Comparison of ENCODE assay signal across 19 mouse cellular contexts in the genomic region with DNA sequence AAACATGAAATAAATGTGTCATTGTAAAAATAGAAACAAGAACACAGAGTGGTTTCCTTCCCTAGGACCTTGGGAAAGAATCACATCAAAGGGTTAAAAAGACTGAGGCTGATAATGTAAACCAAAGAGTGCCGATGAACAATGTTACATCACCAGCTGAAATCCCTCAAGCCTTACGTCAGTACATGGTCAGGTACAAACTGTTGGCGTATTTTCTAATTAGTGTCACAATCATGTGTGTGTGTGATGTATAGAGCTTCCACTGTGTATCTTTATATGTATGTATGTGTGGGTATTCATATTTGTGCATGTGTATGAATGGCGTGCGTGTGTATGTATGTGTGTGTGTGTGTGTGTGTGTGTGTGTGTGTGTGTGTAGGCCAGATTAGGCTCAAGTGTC. TPM values are rescaled to one million over a fixed set of nuclear protein-coding genes. Genes with fewer than 3 reads are reported as not detected.
DNase-seq lines count a peak whose midpoint lies in the region; ATAC-seq and TF ChIP-seq lines count a peak whose summit lies in the region.
"Had no signal": no experiment of that assay in that cellular context is flagged by ENCODE, and none has a peak within 500 bp of the region (broad histone marks: within the 10 kb centered on the region; RNA-seq: fewer than 3 reads in every experiment).

No protein-coding gene starts in this region.

- ATAC-seq in granulocyte monocyte progenitor cell, adult 5-6 weeks (replicated peaks; ENCODE audit: poor library complexity, severe bottlenecking), result peak; percentile 59
- ATAC-seq in megakaryocyte progenitor cell, adult 5-6 weeks (replicated peaks; ENCODE audit: poor library complexity), result peak; percentile 64
- no peak for ATAC-seq in lung, postnatal 0 days
- ATAC-seq: activated CD4-positive, CD25-positive, alpha-beta regulatory T cell, adult 4 months; CD4-positive, CD25-positive, alpha-beta regulatory T cell, adult 4 months; Patski had no signal

- H3K9ac ChIP-seq in lung, postnatal 0 days (replicated peaks; ENCODE audit: low read depth), result no peak overlapping the region

- TF ChIP-seq CTCF in lung, postnatal 0 days (IDR thresholded peaks at IDR 0.05), result no peak
- no peak for TF ChIP-seq CTCF in layer of hippocampus, adult 2 months (conservative IDR thresholded peaks at IDR 0.05)

- no peaks in the 10 kb centered on the region for H3K4me1 ChIP-seq in lung, postnatal 0 days (ENCODE audit: insufficient read depth, low read depth, low read length)

- H3K27me3 ChIP-seq in lung, postnatal 0 days (replicated peaks; ENCODE audit: insufficient read depth, low read length), result no peaks in the 10 kb centered on the region
- H3K27me3 ChIP-seq: CH12.LX, Patski had no signal

- no peaks in the 10 kb centered on the region for H3K9me3 ChIP-seq in lung, postnatal 0 days (ENCODE audit: low read length)
- H3K9me3 ChIP-seq: G1E had no signal

- H3K27ac ChIP-seq in lung, postnatal 0 days (ENCODE audit: low read length), result no peak overlapping the region
- no peak overlapping the region for H3K27ac ChIP-seq in layer of hippocampus, adult 2 months

- no peak for DNase-seq in lung, postnatal 0 days (ENCODE audit: low spot score)
- DNase-seq in layer of hippocampus, adult 2 months (ENCODE audit: low spot score in 2 of 2), result no peak
- DNase-seq: adrenal gland, adult 2 months; adrenal gland, adult 8-10 months; adrenal gland, postnatal 10 days; adrenal gland, postnatal 14 days; adrenal gland, postnatal 25 days; adrenal gland, postnatal 36 days; B cell, adult 2 months; cerebellum, adult 11 months; cerebellum, adult 11-12 months; cerebellum, adult 18-20 months had no signal

- H3K4me2 ChIP-seq in lung, postnatal 0 days (replicated peaks; ENCODE audit: low read depth, low read length), result no peak overlapping the region

- H3K36me3 ChIP-seq in lung, postnatal 0 days (ENCODE audit: insufficient read depth, low read length), result no peaks in the 10 kb centered on the region
- H3K36me3 ChIP-seq: G1E had no signal

- 50% methylated on average over 5 of the region's 5 CpGs for WGBS in lung, postnatal 0 days

- TF ChIP-seq EP300 in lung, postnatal 0 days (IDR thresholded peaks at IDR 0.05), result no peak

- no peak overlapping the region for H3K4me3 ChIP-seq in lung, postnatal 0 days (ENCODE audit: low read depth, low read length)
- no peak overlapping the region for H3K4me3 ChIP-seq in layer of hippocampus, adult 2 months

RNA-seq across cellular contexts. Expression of a gene that starts 22.8 kb away (rescaled TPM):
- total RNA-seq in granulocyte monocyte progenitor cell, adult 5-6 weeks (2014; fragmentation: Nextera tagmentation), result 86.0 and 109 TPM in 2 replicates
- total RNA-seq in granulocyte monocyte progenitor cell, adult 5-6 weeks (2017), result 109 and 119 TPM in 2 replicates
- total RNA-seq in megakaryocyte progenitor cell, adult 5-6 weeks (2015), result 99.4 and 117 TPM in 2 replicates
- total RNA-seq in megakaryocyte progenitor cell, adult 5-6 weeks (2017), result 139 and 140 TPM in 2 replicates
- polyA plus RNA-seq in lung, postnatal 0 days (2015; fragmentation: Nextera tagmentation; extraction: Ambion mirVana), result 110 and 140 TPM in 2 replicates
- 10 to 100 TPM; 49.3 to 55.9 TPM for total RNA-seq in layer of hippocampus, adult 2 months (2021)

RNA-seq across cellular contexts. Expression of a gene that starts 26.9 kb away (rescaled TPM):
- total RNA-seq in granulocyte monocyte progenitor cell, adult 5-6 weeks (2014; fragmentation: Nextera tagmentation), result 1.8 and 5.8 TPM in 2 replicates
- 11.7 and 14.4 TPM in 2 replicates for total RNA-seq in granulocyte monocyte progenitor cell, adult 5-6 weeks (2017)
- total RNA-seq in megakaryocyte progenitor cell, adult 5-6 weeks (2015), result 5.3 and 6.3 TPM in 2 replicates
- 11.9 and 17.3 TPM in 2 replicates for total RNA-seq in megakaryocyte progenitor cell, adult 5-6 weeks (2017)
- polyA plus RNA-seq in lung, postnatal 0 days (2015; fragmentation: Nextera tagmentation; extraction: Ambion mirVana), result 0.26 and 0.40 TPM in 2 replicates
- total RNA-seq in layer of hippocampus, adult 2 months (2021), result 10 to 100 TPM; 40.4 to 44.5 TPM
